Mouse (Mus musculus) spleen, postnatal 4 days (tissue): ENCODE data around the gene Stra6l.

Experiments used
- DNase-seq, 2 experiments: peaks; one replicate each; pipeline ENCODE4 v3.0.0; 2022; ENCODE audit warnings: low spot score in 2 of 2

Stra6l gene

DNA sequence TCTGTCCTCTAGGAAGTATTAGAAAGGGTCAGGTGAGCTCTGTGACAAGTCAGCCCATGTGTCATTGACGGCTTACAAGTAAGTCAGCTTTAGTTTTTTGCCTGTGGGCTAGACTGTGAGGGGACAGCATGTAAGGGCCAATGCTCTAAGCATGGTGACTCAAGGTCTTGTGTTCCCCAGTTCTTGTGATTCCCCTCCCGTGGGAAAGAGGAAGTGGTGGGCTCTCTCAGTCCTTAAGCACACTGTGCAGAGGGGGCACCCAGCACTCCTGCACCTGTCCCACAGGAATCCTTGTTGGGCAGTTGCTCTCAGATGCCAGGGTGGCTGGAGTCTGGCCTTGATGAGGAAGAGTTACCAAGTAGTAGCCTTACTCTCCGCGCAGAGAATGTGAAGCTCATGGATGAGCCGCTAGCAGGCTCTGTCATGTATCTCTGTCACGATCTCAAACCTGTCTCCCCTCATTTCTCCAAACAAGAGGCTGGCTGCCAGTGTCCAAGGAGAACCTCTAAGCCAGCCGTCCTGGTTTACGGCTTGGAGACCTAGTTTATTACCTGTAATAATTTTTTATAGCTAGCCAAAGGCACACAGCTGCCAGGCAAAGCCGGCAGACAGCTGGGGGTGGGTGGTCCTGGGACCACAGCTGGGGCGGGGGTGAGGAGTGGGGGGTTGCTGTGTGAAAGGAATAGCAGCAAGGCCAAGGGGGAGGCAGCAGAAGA is at the start of gene Stra6l:
Gene Stra6l (plus strand): TSS at position 556 of the 716 bp plus-strand sequence.
- DNase-seq = no peak

DNA sequence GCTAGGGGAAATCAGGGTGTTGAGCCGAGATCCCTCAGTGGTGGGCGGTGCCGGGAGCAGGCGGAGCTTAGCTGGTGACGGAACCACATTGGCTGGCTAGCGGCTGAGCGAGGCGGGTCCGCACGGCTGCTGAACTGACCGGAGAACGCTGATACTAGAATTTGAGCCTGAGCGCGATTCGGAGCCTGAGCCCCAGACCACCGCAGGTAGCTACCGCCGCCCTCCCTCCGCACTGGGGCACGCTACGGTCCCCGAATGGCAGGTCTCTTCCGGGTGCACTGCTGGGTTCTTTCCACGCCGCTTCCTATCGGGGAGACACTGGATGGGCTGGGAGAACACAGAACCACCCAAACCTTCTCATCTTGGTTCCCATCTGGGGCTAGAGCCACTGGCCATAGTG is 49.5 kb upstream of the Stra6l start, which contains the start of gene Aldh1b1:
Gene Aldh1b1 (plus strand): TSS at position 59 of the 400 bp plus-strand sequence.
- DNase-seq = peak; percentile 64 to 80

DNA sequence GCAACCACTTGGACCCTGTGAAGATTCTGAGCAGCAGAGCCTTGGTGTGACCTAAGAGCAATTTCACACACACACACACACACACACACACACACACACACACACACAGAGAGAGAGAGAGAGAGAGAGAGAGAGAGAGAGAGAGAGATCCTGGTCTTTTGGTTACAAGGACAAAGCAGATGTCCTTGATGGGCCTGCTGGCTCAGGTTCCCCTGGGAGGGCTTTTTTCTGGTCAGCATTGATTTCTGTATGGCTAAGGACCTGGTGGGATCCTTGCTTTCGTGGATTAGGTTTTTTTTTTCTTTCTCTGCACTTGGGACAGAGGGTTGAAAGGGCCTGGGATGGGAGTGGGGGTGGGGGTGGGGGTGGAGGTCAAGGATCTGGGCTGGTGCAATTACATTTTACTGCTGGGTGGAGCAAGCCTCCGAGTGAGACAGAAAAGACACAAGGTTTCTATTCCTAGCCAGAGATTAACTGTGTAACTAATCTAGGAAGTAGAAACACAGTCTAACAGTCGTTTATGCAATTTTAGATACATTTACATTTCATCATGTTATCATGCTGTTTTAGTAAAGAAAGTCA is 48.4 kb upstream of the Stra6l start:
- no peak for DNase-seq

DNA sequence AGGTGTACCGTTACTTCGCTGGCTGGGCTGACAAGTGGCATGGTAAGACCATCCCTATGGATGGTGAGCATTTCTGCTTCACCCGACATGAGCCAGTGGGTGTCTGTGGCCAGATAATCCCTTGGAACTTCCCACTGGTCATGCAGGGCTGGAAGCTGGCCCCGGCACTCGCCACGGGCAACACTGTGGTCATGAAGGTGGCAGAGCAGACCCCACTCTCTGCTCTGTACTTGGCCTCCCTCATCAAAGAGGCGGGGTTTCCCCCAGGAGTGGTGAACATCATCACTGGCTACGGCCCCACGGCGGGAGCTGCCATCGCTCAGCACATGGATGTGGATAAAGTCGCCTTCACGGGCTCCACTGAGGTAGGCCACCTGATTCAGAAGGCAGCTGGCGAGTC is 45.6 kb upstream of the Stra6l start:
- DNase-seq = no peak

DNA sequence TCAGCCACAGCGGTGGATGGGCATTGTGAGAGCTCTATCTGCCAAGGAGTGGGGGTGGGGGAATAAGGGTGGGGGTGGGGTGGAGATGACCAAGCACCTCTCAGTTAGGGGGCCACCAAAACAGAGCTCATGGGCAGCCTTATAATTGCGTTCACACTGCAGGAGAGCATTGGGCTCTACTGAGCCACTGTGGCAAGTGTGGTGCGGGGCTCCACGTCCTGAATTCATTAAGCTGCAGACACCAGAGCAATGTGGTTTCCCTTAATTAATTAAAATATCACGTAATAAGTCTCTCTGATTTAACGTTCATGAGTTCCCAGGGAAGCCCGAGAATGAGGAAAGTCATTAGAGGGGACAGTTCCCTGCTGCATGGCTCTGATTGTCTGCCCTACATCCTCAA is 40.4 kb upstream of the Stra6l start:
- DNase-seq = no peak

DNA sequence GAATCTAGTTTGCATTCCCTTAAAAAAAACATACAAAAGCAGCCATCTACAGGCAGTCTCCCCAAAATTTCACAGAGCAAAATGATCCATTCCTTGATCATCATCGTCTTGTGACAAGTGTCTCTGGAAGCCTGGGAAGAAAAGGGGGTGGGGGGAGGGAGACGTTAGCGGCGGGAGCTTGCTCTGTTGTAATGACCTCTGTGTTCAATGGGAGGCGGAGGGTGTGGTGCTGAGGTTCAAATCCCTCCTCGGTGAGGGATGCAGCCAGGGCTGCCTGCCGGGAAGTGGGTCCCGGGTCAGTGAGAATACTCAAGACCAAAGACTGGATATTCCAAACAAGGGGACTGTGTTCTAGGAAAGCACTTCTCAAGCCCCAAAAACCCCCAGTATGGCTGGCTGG is 37.2 kb upstream of the Stra6l start:
- DNase-seq = no peak

DNA sequence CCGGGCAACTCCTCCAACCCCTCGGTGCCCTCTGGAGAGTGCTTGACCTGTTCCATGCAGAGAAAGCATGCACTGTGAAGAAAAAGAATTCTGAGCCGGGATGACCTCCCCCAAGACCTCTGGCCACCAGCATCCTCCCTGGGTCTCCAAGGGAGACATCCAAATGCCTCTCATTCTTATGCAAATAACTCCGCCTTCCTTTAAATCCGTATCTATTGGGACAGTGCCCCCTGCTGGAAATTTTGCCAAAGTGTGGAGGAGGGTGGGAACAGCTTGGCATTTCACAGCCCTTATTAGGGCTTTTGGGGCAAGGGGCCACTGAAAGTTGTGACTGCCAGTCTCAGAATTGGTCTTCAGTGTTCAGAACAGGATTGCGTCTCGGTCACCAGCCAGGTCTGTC is 32.9 kb upstream of the Stra6l start:
- no peak for DNase-seq

DNA sequence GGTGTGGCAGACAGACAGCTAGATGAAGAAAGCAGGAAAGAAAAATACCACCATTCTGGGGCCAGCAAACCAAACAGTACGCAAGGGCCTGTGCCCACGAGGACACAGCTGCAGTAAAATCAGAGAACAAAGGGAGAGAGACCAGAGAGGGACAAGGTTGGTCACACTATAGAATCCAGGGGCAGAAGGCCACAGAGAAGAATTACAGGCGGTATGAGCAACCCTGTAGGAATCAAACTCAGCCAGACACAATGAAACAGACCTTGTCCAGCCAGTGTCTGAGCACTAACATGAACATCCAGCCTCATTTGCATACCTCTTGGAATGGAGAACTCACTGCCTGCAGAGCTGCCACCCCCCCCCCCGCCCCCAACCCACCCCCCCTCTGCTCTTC is 29.7 kb upstream of the Stra6l start:
- DNase-seq = no peak

DNA sequence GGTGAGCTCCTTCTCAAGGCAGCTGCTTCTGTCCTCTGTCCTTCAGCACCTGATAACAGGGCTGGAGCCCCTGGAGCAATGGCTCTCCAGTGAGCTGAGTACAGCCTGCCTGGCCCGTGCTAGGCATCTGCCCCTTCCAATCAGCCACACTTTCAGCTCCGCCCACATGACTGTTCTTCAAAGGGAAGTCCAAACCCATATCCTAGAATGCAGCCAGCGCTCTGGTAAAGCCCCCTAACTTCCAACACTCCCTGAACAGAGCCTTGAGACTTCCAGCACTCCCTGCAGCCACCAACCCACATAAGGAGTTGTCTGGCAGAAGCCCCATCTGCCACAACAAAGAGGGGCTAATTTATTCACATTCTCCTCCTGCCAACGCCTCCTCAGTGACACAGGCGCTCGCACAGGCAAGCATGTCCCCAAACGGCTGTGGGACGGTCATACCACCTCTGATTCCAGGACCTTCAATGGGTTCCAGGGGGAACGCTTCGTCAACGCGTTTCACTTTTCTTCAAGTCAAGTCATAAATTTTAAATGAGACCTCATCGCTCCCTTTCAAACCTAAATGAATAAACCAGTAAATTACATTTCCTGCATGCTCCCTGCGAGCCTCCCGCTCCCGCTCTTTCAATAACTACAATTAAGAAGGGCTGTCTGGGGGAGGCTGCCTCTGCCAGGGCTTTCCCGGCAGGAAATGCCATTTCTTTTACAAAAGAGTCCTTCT is 29.1 kb upstream of the Stra6l start:
- no peak for DNase-seq

DNA sequence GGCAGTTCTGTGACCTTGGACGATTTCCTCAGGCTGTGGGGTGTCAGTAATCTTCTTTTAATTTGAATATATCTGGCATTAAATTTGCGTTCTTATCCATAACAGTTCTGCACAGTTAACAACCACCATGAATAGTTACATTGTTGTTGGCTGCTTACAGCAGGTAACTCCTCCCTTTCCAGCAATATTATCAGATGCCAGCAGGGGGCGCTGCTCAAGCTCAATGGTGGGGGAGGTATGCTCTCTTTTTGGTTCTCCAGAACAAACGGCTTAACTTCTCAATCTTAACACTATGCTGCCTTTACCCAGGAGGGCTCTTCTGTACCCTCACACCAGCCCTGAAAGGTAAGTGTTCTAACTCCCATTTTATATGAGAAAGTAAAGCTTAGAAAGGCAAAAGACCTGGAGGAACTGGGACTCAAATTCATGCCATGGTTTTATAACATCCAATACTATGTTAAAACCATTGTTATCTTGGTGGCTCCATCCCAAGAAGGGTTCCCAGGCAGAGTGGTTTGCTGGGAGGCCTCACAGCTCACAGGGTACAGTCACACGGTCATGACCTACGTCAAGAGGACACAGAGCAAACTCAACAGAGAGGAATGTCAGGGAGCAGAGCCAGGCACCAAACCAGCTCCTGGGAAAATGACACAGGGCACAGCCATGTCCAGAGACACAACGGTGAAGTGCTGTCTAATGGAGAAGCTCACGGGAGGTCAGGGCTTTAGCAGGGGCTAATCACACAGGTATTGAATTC is 28.2 kb upstream of the Stra6l start:
- peak; percentile 45 to 86 for DNase-seq

DNA sequence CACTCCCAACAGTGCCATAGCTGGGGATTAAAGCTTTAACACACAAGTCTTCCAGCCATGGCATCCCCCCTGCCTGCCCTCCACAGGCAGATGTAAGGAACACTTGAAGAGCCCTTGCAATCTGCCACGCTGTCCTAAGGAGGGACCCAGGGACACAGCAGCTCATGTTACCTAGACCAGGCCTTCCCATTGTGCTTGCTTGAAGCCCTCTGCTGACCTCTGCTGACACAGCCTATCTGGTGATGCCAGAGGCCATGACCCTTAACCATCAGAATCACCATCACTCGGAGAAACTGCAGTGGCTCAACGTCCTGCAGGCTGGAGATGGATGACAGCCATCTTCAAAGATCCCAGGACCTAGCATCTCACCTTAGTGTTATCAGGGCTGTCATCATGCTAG is 26.5 kb upstream of the Stra6l start:
- no peak for DNase-seq

DNA sequence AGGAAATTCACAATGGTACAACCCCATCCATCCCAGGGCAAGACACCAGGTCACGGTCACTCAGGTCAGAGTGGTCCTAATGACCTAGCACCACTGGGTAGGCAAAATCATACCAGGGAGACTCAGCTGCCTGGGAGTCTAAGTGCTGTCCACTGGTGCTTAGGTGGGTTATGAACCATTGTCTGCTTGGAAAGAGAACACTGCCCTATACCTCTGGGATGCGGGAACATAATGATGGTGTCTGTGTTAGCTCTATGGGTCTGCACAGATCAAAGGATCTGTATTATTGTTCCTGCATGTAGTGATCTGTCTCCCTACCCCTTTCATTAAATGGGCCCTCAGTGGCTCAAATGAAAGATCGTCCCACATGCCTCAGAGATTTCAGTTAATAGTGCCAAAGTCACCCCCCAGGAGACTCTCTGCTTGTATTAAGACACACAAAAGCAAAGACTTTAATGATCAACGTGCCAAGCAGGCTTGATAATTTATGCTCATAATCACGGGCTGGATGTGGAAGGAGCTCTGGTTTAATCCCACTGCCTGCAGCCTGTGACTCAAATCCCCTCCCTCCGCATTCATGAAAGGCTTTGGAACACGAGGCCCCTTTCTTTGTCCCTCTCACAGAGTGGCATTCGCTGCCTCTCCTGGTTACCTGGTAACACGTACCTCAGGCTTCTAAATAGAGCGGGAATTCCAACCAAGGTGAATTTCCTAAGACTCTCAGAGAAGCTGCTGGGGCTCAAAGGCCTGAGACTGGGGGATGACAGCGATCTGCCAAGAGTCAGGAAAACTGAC is 25.5 kb upstream of the Stra6l start:
- DNase-seq = no peak

DNA sequence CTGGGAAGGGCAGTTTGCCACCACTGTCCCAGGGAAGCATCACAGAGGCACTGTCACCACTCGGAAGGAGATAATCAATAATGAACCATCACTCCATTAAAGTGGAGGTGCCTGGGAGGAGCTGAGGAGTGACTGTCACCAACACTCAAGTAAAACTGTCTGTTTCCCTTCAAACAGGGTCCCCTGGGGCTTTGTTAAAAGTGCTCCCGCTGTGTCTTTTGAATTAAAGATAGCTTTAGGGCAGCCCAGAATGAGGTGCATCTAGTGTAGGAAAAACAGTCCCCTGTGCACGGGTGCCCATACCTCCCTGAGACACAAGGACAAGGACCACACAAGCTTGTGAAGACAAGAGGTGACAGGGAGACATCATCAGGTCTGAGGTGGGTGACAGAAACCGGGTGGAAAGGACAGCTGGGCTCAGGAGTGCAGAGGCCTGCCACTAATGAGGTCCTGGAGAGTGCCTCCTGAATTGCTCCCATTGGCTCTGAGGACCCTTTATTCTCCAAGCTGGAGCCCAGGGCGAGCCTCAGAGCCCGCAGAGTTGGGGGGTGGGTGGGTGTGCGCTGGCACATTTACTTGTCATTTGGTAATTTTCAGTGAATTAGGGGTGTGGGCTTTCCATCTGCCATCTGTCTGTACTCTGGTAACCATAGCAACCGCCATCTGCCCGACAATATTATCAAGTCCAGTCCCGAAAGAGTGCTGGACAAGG is 24.3 kb upstream of the Stra6l start:
- DNase-seq = no peak

DNA sequence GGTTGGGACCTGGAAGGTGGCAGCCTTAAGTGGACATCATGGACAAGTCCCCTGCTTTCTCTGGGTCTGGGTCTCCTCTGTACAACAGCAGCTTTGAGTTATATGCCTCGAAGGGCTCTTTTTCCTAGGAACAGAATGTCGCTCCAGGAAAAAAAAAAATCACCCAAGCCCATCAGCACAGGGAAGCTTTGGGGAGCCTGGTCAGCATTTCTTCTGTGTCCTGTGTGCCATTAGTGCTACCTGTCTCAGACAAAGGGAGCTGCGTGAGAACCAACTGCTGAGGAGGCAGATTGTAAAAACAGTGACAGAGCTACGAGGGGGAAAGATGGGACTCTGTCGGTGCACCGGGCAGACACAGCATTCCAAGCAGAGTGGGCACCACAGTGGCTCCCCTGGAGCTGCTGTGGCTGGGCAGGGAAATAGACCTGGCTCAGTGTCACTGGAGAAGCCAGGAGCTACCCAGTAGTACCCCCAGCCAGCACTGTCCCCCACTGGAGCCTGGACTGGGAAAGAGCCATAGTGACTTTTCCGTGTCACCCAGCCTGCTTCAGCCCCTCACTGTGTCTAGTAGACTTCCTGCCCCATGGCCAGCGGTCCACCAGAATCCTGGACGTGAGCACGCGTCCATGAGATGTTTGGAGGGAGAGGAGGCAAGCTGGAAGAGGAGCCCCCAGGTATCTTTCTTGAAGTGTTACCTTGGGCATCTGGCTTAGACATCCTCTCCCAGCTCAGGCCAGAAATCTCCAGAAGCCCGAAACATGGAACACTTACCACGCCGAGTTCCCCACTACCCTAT is 23.5 kb upstream of the Stra6l start:
- DNase-seq = no peak

DNA sequence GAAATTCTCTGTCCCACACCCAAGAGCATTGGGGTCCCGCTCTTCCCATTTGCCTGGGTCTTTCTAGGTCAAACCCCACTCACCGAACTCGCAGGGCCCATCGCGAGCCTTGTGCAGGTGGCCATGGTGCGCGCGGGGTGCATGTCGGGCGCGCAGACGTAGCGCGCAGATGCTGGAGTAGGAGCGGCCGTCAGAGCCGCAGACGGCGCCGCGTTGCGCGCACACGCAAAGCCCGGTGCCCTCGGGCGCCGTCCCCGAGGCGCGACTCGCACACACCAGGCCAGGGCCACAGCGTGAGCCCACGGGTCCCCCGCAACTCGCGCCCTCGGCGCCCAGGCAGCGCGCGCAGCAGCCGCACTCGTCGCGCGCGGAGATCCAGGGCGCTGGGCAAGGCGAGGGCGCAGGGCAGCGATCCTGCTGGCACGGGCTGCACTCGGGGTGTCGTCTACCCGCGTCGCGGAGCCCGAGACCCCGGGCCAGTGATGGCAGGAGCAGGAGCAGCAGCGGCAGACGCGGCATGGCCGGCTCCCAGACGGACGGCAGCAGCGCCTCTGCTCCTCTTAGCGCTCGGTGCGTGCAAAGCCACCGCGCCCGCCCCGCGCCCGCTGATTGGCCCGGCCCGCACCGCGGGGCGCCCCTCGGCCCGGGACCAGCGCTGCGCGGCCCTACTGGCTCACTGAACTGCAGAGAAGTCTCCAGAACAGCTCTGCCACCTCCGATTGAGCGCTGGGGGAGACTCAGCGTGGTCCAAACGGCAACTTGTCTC is 22.0 kb upstream of the Stra6l start, which contains the start of gene Igfbpl1:
Gene Igfbpl1 (minus strand): TSS at position 649 of the 766 bp plus-strand sequence.
- no peak for DNase-seq

DNA sequence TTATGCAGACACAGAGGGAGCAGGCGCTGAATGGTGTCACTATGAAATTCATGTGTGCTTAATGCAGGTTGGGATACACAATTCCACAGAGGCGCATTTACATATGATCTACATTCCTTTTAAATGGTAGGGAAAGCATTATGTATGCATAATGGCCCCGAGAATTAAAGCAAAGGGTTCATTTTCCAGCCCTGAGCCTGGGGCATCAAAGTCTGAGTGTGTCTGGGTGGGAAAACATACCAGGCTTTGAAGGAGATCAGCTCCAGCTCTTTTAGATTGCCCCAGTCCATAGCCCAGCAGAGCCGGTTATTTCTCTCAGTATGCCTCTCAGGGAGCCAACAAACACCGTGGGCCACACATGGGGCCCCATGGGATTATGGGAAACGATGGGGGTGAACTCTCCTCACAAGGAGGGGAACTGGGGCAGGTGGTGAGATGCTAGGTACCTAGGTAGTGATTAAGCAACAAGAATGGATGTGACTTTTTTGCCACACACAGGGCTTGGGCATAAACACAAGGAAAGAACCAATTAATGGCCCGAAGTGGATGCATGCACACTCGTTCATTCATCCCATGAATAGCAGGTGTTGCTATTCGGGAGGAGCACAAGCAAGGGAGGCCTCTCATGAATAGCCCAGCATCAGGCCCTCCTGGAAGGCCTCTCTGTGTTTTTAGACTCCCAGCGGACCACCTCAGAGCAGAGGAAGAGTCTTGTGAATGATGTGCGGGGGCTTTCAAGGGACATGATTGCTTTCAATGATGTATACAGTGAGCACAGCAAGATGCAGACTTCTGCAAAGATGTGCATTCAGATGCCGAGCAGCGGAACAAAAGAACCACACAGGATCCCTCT is 18.3 kb upstream of the Stra6l start:
- no peak for DNase-seq

DNA sequence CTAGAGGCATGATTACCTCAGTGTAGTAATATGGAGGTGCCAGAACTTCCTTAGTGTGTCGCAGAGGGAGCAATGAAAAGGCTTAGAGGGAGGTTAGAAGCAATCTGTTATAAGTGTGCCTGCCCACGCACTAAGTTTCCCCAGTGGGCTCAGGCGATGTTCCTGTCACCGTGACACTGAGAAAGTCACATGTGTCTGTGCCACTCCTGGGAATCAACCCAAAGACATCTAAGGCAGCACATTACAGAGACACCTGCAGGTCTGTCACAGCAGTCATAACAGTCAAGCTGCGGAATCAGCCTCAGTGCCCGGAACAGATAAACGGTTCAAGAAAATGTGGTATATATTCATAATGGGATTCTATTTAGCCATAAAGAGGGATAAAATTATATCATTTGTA is 16.5 kb upstream of the Stra6l start:
- no peak for DNase-seq

DNA sequence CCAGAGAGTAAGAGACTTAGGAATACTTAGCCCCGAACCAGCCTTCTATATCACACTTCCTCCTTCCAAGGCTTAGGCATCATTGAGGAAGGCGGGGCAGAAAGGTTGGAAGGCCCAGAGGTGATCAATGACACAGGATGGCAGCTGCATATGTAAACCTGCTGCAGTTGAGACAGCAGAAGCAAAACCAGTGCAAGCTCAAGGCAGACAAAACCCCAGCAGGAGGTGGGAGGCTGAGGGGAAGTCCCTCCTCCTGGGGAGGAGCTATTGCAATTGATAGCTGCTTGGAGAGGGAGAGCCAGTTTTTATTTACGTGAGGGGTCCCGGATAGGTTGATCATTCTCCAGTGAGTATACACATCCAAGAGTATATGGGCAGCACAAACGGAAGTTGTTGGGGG is 15.0 kb upstream of the Stra6l start:
- DNase-seq = no peak
